Mouse (Mus musculus) left cerebral cortex, postnatal 10 days (tissue): ENCODE measurements around the gene Grid2. TPM values are rescaled to one million over a fixed set of nuclear protein-coding genes. Genes with fewer than 3 reads are reported as not detected.
A peak's percentile ranks its signal among the peaks of the same experiment; 100 is the strongest.

Source experiments
- DNase-seq, 2 experiments: peaks; one replicate each; pipeline ENCODE4 v3.0.0; 2021 to 2022; ENCODE audit warnings: low spot score in 2 of 2, mixed read lengths in 1 of 2; ENCODE audit errors: extremely low spot score in 1 of 2
- intact Hi-C: fragments of 180-260 bp; cut with DNase I; formaldehyde crosslinking; loops from one replicate; pipeline ENCODE4 v1.15.1; 2025
- total RNA-seq, 2 experiments: library from RNA; stranded (reverse); gene quantifications; 2 replicates each; pipeline ENCODE4 v1.2.3; 2021

Gene Grid2
- total RNA-seq, 2 experiments from 2014 or later, result 27.7 to 27.8 TPM

DNA sequence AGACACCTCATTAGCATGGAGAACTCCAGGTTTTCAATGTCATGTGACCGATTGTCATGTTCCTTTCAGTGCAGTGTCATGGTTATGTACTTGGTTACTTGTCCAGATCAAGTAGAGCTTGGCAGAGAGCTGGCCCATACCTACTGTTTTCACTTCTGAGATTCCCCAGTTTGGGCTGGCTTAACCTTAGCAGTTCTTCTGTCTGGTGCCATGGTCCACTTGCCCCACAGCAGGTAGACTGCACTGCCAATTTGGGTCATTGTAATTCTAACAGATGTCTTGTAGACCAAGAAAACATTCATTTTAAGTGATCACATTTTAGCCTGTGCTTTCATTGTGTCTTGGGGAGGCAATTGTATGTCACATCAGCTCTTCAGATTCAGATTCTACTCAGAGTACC, 990.3 kb downstream of the Grid2 start:
- intact Hi-C loops, result no loop called here
- no peak for DNase-seq

DNA sequence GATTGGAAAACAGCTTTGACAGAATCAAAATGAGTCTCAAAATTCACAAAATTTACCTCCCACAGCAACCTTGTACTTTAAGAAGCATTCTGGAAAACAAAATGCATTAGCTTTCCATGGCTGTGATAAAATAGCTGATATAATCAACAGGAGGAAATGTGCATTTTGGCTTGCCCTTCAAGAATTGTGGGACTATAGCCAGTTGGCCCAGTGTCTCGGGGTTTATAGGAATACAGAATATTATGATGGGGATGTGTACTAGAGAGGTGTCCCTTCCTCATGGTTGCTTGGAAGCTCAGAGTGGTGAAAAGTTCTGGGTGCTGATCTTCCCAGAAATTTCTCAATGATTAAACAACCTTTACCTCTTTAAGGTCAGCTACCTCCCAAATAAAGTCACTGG, 995.4 kb downstream of the Grid2 start:
- no peak for DNase-seq
- intact Hi-C loops, result no loop called here

DNA sequence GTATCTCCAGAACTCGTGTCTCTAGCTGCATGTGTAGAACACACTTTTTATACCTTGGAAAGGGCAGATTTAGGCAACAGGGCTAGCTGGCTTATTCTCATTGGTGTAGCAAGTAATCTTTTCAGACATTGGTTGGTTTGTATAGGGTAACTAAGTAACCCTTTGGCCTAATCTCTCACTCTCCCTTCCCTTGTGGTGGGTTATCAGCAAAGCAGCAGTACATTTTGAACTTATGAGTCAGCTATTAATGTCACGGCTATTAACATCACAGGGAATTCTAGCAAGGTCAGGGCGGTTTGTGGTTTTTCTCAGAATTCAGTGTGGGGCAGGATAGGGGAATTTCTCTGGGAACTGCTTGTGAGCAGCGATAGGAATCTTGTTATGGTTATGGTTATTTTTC, 1007.8 kb downstream of the Grid2 start:
- no peak for DNase-seq
- intact Hi-C loops, result no loop called here

DNA sequence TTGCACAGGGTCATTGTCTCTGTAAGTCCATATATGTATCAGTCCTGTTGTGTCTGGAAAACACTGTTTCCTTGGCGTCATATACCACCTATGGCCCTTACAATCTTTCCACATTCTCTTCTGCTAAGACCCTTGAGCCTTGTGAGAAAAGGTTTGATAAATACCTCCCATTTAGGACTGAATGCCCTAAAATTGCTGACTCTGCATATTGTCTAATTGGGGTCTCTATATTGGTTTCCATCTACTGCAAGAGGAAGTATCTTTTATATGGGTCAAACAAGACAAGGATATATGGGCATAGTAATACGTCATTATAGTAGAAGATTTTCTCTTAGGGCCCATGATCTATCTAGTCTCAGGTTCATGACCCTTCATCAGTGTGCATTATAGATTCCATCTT, 1008.5 kb downstream of the Grid2 start:
- no peak for DNase-seq
- intact Hi-C loops, result no loop called here

DNA sequence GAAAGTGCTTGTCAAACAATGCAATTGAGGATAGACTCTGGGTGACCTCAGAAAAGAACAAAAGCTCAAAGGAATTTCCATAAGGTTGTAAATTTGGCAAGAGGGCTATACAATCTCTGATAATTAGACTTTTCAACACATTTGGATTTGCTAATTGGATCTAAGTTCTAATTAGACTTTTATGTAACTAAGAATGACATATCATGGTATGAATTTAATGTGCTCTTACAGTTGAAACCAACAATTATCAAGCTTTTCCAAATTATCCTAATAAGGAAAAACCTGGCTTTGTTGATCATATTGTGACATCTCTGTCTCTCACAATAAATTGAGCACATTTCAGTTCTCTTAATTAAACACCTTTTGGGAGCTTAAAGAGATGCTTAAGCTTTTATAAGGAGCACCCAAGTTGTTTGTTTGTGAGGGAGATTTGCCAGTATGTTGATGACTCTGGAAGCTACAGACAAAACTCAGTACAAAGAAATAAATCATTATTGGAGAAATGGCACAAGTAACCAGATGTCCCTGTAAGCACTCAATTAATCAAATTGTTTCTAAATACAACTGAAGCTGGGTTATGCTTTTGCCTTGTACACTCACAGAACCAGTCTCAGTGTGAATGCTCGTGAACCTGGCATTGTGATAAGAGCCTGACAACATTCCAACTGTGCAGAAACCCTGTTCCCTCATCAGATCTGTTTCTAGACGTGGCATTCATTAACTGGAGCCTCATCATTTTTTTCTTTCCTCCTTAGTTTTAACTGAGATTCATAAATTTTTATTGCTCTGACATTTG, 1018.8 kb downstream of the Grid2 start:
- intact Hi-C loops, result no loop called here
- no peak for DNase-seq

DNA sequence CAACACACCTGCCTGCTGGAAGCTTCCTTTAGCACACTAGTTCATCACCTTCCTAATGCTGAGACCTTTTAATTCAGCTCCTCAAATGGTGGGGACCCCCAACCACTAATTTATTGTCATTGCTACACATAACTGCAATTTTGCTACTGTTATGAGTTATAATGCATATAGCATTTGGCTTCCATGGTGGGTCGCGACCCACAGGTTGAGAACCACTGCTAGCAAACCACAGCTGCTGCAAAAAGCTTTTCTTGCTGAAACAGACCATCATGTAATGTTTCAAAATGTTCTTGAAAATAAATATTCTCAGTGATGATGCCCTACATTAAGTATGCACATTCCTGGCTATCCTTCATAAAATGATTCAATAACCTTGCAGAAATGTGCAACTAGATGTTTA, 1024.3 kb downstream of the Grid2 start:
- intact Hi-C loops, result no loop called here

DNA sequence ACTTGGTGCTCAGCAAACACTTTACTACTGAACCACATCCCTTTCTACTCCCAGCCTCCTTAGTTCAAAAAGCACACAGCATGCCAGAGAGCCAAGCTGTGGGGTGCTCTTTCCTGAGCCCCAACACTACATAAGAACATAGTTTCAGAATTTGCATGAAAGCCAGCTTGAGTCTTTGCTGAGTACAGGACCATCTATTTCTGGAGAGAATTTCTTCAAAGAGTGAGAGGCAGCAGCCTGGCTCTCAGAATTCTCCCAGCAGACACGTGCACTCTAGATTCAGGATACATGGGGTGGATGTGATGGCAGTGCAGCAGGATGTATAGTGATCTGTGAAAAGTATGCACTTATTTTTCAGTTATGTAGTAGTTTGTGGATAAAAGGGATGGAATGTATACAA, 1038.1 kb downstream of the Grid2 start:
- DNase-seq, result no peak
- intact Hi-C loops, result no loop called here

More for the DNA sequence above, 1024.3 kb downstream of the Grid2 start:
- no peak for DNase-seq

DNA sequence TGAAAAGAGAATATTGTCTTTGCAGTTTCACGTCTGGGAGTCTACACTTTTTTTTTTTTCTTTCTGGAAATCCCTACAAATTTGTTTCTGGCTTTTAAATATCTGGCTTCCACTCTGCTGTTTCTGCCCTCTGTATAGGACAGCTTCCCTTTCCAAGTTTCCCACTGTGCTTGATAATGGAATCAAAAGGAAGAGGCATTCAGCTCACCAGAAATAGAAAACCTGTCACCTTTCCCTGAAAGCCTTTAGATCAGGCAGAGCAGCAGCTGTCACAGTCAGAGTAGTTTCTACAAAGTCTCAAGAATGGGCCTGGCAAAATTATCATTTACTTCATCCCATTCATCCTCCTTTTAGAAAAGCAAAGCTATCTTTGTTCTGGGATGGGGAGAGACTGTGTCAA, 1042.0 kb downstream of the Grid2 start:
- intact Hi-C loops, result no loop called here
- no peak for DNase-seq

DNA sequence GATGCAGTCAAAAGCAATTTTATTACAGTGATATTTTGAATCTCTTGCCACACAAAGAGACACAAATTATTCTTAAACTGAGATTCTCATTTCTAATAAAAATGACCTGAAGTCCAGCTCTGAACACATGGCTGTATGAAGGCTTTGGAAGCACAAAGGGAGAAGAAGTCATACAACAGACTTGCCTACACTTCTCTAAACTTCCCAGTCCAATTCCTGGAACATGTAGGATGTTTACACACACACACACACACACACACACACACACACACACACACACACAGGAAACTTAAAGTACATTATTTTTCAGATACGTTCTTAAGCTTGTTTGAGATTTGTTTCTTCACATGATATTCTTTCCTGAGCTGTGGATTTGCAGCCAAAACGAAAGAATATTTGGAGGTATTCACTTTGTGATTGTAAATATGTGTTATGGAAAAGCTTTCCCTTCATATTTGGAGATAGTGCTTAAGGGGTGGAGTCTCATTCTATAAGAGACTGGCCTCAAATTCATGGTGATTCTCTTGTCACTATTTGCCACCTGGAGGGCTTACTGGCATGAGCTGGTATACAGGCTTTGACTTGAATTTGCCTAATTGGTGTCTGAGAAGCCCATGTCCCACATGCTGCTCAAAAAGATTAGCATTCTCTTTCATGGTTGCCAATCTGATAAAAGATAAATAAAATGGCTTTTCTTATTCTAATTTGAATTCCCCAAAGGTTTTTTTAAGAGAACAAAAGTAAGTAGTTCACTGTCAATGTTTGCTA, 1049.2 kb downstream of the Grid2 start:
- no peak for DNase-seq
- intact Hi-C loops, result no loop called here

DNA sequence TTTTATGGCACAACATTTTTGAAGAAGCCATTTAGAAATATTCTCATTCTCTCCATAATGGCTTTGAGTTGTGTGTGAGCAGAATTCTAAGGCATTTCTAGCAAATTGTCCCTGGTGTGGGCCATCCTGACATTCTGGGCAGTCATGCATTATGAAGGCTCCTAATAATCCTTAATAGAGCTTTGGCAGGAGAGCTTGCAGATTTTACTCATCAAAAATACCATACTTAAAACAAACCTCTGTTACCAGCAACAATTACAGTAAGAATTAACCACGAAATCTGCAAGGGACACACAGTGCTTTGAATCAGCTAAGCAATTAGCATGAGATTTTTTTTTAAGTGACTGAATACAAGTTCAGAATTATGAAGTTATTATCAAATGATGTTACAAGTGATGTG, 1053.0 kb downstream of the Grid2 start:
- intact Hi-C loops, result no loop called here
- DNase-seq, result no peak

DNA sequence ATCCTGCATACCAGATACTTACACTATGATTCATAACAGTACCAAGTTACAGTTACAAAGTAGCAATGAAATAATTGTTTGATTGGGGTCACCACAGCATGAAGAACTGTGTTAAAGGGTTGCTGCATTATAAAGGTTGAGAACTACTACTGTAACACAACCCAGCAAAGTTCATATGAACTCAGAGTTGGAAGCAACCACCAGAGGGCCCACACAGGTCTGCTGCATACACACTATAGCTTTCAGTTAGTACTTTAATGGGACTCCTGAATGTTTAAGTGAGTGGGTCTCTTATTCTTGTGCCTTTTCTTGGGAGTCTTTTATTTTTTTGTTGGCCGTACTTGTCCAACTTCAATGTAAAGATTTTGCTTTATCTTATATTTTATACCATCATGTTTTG, 1057.5 kb downstream of the Grid2 start:
- intact Hi-C loops, result no loop called here
- no peak for DNase-seq

DNA sequence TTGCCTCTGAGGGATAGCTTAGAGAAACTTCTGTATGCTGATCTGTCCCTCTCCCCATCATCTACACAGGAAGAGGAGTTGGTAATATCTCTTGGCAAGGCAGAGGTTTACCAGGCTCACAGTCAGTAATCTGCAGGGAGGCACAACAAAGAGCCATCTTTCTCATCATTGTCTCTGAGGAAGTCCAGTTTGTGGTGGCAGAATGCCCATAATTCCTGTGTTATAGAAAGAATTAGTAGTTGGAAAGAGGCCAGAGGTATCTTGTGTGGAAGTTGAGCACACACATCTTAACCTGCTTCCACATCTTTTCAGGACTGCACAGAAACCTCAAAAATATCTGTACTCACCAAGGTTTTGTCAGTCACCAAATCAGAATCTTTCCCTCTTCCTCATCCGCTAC, 1071.3 kb downstream of the Grid2 start:
- intact Hi-C loops, result no loop called here
- no peak for DNase-seq

DNA sequence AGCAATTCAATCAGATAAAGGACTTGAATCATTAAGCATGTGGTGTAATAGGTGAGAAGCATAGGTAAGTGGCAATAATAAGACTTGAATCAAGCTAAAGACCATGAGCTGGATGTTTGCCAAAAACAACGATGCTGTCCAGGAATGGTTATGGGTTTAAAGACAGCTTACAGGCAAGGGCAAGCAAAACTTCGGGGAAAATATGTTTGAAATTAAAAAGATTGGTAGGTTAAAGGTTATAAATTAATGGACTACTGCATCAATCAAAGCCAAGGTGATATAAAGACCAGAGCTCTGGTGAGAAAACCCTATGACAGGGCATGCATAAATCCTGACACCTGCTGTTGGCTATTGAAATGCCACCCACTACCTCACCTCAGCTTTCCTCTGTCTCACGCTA, 1072.2 kb downstream of the Grid2 start:
- intact Hi-C loops, result no loop called here
- DNase-seq, result no peak

DNA sequence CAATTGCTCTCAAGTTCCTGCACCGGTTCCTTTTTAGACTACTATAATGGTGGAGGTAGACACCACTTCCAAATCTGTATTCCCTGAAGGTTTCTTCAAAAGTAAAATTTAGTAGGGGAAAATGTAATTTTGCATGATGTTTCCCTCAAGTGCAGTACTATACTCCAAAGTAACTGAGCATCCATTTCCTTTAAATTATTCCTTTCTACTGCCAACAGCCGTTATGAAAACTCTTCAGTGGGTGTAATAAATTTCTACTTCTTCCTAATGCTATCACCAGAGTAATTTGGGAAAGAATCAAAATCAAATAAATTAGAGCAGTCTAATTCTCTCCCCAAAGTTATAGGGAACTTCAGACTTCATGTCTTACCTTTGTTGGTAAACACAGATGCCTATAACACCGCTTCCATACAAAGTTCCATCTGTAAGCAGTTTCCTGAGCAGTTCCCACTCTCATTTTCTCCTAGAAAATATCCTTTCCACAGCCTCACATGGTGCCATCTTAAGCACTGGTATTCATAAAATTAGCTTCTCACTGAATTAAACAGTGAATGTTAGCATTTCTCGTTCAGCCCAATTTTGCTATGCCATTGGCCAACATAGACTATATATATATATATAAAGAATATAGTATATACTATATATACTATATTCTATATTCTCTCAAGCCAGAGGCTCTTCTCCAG, 1142.9 kb downstream of the Grid2 start:
- DNase-seq, result peak in 1 of 2 experiments; percentile 21
- intact Hi-C loops, result no loop called here

DNA sequence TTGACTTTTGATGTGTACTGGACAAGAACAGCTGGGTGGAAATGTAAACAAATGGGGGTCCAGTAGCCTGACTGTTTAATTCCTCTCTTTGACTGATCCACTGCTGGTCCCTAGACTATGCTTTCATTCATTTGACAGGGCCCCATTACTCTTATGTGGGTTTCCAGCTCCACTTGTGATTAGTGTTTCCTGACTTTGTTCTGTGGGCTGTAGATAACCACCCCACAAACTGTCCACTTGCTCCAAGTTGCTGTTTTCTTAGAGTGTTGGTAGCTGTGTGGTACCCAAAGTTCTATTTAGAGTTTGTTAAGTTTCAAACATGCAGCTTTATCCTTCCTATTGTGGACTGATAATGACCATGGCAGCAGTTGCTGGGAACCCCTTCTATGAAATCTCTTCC, 1172.0 kb downstream of the Grid2 start:
- intact Hi-C loops, result no loop called here
- DNase-seq, result no peak

DNA sequence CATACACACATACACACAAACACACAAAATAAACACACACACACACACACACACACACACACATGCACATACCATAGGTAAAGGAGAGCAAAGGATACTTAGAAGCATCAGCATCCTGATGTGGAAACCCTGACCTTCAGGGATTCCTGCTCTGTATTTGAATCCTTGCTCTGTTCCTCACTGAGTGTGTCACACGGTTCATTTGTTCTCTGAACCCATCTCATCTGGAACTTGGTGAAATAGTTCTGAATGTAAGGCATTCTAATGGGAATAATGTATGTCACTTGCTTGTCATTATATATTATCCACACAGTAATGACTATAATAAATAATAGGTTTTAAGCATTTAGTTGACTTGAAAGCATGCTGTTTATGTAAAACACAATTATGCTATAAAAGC, 1173.2 kb downstream of the Grid2 start:
- intact Hi-C loops, result no loop called here
- DNase-seq, result no peak

DNA sequence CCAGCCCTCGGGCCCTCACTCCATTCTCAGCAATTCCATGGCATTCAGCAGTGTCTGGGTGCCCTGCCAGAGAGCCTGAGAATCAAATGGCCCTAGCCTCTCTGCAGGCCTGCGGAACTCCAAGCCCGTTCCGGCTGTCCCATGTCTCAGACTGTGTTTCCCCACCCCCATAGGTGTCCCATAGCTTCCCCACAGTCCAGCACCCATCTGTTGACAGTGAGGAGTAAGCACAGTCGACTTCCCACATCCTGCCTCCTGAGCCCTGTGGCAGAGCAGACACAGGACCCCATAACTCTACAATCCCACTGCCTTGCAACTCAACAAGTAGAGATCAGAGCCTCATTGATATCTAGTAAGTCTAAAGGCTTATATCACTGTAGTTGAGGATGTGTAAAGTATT, 1192.5 kb downstream of the Grid2 start:
- intact Hi-C loops, result no loop called here
- DNase-seq, result no peak

DNA sequence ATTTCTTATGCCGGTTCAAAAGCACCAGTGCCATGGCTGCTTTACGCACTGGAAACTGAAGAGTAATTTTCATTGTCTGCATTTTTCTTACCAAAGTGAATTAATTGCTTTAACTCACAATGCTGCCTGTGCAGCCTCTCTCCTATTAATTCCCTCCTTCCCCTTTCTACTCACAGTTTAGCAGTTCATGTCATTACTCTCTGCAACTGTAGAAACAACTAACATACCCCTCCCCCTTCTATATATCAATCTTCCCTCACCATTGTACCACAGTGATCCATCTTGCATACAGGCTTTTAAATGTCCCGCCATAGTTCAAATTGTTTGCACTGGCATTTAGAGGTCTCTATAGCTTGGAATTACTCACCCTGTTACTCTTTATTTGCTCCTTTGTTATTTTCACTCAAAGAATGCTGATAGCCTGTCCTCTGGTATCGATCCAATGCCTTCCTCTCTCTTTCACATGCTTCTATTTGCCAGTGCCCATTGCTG, 1193.2 kb downstream of the Grid2 start:
- no peak for DNase-seq
- intact Hi-C loops, result no loop called here

DNA sequence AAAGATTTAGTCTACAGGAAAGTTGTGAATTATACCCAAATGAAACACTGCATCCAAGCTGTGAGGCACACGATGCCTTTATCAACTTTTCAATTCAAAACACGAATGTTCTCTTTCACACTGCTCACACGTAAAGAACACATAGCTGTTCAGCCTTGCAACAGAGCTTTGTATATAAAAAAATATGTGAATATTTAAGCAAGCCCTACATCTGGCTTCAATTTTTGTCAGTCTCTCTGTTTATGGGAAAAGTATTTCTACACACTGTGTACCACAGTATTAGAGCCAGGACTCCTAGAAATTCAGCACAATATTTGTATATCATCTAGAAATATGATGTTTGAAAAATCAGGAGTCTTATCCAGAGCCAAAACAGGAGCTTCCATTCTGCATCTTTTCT, 1195.1 kb downstream of the Grid2 start:
- intact Hi-C loops, result no loop called here
- no peak for DNase-seq

DNA sequence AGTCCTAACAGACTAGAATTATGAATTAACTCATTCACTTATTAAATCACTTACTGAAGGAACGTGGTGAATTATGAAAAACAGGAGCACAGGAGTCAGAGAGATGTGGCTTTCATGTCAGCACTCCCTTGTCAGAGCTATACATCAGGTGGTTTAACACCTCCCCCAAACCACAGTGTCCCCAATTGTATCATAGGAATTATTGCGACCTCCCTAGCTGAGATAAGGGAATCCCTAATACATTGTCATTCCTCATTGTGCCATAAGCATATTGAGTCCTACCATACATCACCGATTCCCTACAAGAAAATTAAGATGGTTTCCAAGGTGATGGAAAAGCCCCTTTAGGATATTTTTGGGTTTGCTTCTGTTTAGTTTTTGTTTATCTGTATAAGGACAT, 1224.2 kb downstream of the Grid2 start:
- no peak for DNase-seq
- intact Hi-C loops, result no loop called here
